Mouse (Mus musculus): ENCODE data around the gene Klf4. TPM values are rescaled to one million over a fixed set of nuclear protein-coding genes. Genes with fewer than 3 reads are reported as not detected.

Klf4 gene
- total RNA-seq, 2 experiments from 2014 or later = 15.2 to 15.3 TPM

GRCm38 (mm10) chr4:55526247-55527115 is 5.8 kb downstream of the Klf4 start:
- no peak for DNase-seq (ENCODE audit: low spot score in 2 of 2)

DNA sequence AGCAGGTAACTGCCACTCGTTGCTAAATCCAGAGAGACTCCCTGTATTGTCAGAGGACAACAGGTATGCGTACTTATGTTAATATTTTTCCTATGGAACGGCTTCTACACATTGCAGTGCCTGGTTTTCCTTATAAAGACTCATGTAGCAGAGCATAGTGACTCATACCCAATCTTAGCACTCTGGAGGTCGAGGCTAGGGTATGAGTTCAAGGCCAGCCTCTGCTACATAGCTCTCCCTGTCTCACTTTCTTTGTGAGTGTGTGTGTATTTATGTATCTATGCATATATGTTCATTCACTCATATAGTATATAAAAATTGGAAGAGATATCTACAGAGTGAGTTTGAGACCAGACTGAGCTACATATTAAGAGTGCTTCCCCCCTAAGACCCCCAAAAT is 8.3 kb downstream of the Klf4 start:
- DNase-seq (ENCODE audit: low spot score in 2 of 2) = no peak

GRCm38 (mm10) chr4:55517438-55517837 is 14.8 kb downstream of the Klf4 start:
- no peak for DNase-seq (ENCODE audit: low spot score in 2 of 2)

DNA sequence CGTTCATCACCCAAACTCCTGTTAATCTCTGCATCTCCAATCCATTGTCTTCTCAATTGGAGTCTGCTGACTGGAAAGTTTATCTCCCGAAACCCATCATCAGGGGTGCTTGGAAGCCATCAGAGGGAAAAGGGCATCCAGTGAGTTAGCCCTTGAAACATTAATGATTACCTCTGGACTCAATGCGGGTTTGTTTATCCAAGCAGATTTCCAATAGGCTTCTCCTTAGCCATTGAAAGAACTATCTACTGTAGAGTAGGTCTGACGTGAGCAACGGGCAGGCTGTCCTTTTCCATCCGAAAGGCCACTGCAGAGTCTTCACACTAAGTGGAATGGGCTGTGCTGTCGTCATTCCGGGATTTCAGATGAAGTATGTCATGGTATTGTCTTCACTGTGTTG is 16.2 kb downstream of the Klf4 start:
- no peak for DNase-seq (ENCODE audit: low spot score in 2 of 2)

- DNase-seq (ENCODE audit: low spot score in 2 of 2) = peak; percentile 41 to 54
Observed at GRCm38 (mm10) chr4:55514733-55515176, 17.5 kb downstream of the Klf4 start.

DNA sequence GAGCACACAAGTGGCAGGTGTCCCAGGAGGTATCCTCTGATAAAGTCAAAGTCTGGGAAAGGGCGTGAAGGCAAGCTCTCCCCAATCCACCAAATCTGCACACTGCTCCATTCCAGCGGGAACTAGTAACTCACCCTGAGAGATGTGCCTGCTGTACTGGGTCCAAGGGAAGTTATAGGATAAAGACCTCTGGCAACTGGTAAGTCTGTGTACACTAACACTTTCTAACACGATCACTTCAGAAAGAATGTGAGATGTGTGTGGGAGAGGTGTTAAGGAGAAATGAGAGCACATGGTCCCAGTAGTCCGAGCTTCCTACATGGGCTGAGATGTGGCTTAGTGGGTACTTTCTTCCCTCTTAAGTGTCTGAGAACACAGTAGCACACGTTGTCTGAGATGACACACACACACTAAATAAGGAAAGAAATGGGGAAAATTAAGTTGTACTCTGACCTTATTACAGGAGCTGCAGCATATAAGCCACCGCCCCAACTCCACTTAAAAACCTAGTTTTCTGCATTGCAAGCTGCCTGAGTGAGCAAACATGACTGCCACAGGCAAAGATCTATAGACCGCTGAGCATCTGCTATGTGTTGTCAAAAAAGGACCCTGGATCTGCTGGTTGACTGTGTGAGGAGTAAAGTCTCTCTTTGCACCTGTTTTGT is 18.5 kb downstream of the Klf4 start:
- DNase-seq (ENCODE audit: low spot score in 2 of 2) = no peak

DNA sequence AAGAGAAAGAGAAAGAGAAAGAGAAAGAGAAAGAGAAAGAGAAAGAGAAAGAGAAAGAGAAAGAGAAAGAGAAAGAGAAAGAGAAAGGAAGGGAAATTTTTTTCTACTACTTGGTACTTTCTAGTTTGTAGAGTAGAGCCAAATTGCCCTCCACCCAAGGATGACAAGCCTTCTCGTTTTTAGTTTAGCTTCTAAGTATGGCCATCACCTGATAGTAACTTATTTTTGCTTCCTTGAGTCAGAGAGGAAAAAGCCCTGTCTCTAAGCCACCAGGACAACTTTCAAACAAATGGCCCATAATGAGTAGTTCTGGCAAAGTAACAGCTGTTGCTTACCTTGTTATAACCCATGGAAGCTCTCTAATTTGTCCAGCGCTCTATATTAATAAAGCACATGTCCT is 20.9 kb downstream of the Klf4 start:
- no peak for DNase-seq (ENCODE audit: low spot score in 2 of 2)

- no peak for DNase-seq (ENCODE audit: low spot score in 2 of 2)
Observed at GRCm38 (mm10) chr4:55508712-55509111, 23.6 kb downstream of the Klf4 start.

GRCm38 (mm10) chr4:55498621-55499020 is 33.6 kb downstream of the Klf4 start:
- no peak for DNase-seq (ENCODE audit: low spot score in 2 of 2)

DNA sequence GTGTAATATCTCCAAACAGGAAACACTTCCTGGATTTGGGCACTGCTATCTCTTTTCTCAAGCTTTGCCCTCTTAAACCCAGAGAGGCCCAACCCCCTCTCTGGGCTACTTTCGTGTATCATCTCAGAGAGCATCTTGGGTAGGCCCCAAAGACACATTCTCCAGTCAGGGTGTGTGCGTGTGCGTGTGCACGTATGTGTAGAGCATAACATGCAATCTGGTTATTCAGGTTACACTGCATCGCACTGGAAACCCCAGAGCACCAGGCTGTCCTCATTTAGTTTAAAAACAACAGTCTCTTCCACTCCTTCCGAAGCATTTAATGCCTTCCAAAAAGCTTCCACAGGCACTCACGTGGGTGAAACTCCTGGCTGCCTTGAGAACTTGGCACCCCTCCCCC is 35.9 kb downstream of the Klf4 start:
- DNase-seq (ENCODE audit: low spot score in 2 of 2) = no peak

- DNase-seq (ENCODE audit: low spot score in 2 of 2) = no peak
Observed at GRCm38 (mm10) chr4:55493261-55493660, 39.0 kb downstream of the Klf4 start.

DNA sequence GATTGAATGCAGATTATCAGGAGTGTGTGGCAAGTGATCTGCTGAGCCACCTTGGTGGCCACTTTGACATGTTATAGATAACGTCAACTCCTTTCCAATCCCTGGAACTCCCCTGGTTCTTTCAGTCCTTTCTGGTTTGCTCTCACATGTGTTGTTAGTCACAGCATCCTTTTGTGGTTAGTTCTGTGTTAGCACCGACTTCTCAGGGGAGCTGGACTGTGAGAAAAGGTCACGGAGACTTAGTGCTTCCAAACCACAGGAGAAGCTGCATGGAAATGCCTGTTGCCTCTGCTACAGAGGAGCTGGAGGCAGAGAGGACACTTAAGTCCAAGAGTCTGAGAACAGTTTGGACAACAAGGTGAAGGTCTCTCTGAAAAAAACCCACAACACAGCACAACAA is 42.9 kb downstream of the Klf4 start:
- no peak for DNase-seq (ENCODE audit: low spot score in 2 of 2)

DNA sequence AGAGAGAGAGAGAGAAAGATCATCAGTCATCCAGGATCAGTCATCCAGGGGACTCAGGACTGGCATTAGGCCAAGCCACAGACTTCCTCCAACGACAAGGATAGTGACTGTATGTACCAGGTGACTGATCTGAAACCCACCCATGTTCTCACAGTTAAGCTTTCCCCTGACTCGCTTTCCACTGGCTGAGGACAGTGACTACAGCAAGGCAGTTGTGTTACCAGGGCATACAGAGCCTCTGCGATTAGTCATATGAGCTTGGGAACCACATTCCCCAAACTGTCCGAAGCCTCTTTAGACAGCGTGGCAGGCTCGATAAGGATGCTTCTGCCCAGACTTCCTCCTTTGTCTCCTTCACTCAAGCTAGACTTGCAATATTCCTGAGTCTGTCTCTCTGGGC is 43.7 kb downstream of the Klf4 start:
- DNase-seq (ENCODE audit: low spot score in 2 of 2) = no peak

- peak; percentile 50 to 56 for DNase-seq (ENCODE audit: low spot score in 2 of 2)
Observed at GRCm38 (mm10) chr4:55480322-55480767, 51.9 kb downstream of the Klf4 start.

DNA sequence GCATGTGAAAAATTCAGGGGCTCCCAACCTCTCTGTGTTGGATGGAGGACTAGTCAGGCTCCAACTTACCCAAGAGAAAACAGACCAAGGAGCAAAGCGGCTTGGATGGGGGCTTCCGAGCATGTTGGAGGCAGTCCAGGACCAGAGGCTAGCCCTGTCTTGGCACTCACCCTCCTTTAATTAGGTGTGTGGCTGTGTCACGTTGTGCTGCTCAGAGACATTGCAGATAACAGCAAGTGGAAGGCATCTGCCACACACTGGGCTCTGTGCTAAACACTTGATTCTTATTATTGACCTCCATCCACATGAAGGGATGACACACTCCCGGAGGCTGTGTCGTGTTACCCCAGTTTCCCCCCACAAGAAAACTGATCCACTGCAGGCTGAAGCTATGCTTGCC is 53.9 kb downstream of the Klf4 start:
- no peak for DNase-seq (ENCODE audit: low spot score in 2 of 2)

DNA sequence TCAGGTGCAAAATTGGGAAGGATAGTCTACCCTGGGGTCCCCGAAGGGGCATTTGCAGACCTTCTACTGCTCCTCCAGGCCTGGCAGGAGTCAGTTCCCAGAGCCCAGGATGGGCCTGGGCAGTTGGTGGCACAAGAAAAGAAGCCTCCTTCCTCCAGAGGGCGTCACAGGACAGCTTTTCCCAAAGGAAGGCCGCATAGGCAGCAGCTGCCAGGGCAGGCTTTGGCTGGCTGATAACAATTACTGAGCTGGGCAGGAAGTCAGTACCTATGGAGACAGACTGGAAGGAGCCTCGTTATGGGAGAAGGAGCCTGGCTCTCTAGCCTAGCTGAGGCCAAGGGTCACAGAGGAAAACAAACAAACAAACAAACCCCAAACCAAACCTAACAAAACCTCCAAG is 54.3 kb downstream of the Klf4 start:
- peak in 1 of 2 experiments; percentile 20 for DNase-seq (ENCODE audit: low spot score in 2 of 2)

DNA sequence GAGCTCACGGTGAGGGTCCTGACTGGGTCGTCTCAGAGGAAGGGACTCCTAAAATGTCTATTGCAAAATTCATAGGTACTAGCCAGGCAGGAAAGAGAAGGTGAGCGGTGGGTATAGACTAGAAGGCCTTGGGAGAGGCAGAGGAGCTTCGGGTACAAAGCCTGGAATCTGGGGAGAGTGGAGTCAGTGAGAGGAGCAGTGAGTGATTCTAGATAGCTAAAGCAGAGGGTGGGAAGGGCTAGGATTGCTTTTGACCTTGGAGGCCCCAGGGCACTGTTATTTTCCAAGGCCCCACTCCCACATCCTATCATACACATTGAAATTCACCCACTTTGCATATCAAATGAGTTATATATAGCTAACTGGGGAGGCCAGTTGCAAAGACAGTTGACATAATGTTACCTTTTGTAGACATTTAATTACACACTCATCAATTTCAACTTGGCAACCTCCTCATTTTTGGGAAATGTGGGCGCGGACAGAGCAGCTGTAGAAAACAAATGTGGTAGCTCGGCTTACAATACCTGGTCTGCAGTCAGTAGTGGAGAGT is 55.0 kb downstream of the Klf4 start:
- no peak for DNase-seq (ENCODE audit: low spot score in 2 of 2)

Other genes with a start within 250 kb of the Klf4 start
- gene Rad23b, start 182.4 kb downstream of the Klf4 start, total RNA-seq (2021) = 100 to 1,000 TPM; 130 to 141 TPM